Mouse (Mus musculus) liver, adult 2 months (tissue): Measurements from ENCODE around the gene Insm1.

Experiments
- CTCF ChIP-seq: fragments of 200-500 bp; IDR thresholded peaks from 2 replicates; pipeline ENCODE4 v1.5.1; 2011; ENCODE audit warnings: low read depth, low read length, control low read depth
- POLR2A ChIP-seq: fragments of 200-500 bp; IDR thresholded peaks from 2 replicates; pipeline ENCODE4 v1.6.1; 2011; ENCODE audit warnings: low read length, control low read depth; ENCODE audit not compliant: insufficient read depth; ENCODE audit errors: extremely low read depth

- no peak for TF ChIP-seq CTCF
- TF ChIP-seq POLR2A = no peak
Measured at GRCm38 (mm10) chr2:146219791-146220190, 1.9 kb upstream of the Insm1 start.
